30 mouse cellular contexts compared by ENCODE assay signal in genomic region chr8:117757900-117758299, GRCm38 (mm10). TPM values are rescaled to one million over a fixed set of nuclear protein-coding genes. Genes with fewer than 3 reads are reported as not detected.
"Had no signal": no experiment of that assay in that cellular context is flagged by ENCODE, and none has a peak within 500 bp of the region (broad histone marks: within the 10 kb centered on the region; RNA-seq: fewer than 3 reads in every experiment).

No protein-coding gene starts in this region.

- H3K9ac ChIP-seq: heart, embryonic 13.5 days; heart, embryonic 15.5 days; hindbrain, embryonic 13.5 days; hindbrain, embryonic 15.5 days; kidney, embryonic 15.5 days; limb, embryonic 13.5 days; limb, embryonic 15.5 days; liver, embryonic 12.5 days; liver, embryonic 14.5 days had no signal

- H3K9me3 ChIP-seq: heart, embryonic 15.5 days; hindbrain, embryonic 13.5 days; hindbrain, embryonic 15.5 days; kidney, embryonic 15.5 days; limb, embryonic 13.5 days; limb, embryonic 15.5 days; liver, embryonic 12.5 days had no signal

- H3K36me3 ChIP-seq: heart, embryonic 13.5 days; heart, embryonic 15.5 days; hindbrain, embryonic 13.5 days; hindbrain, embryonic 15.5 days; kidney, embryonic 15.5 days; limb, embryonic 13.5 days; limb, embryonic 15.5 days; liver, embryonic 12.5 days had no signal

- DNase-seq: gastrocnemius, adult 2 months; gastrocnemius, postnatal 10 days; gastrocnemius, postnatal 25 days; heart, adult 18-20 months; heart, postnatal 14 days; heart, postnatal 36 days; kidney, adult 11 months; kidney, adult 2 months; kidney, adult 9 months; kidney, postnatal 14 days; kidney, postnatal 36 days; layer of hippocampus, adult 9-11 months; layer of hippocampus, postnatal 36 days; left cerebral cortex, postnatal 4 days had no signal

- H3K4me3 ChIP-seq: gastrocnemius, adult 2 months; heart, embryonic 13.5 days; heart, embryonic 15.5 days; hindbrain, embryonic 13.5 days; hindbrain, embryonic 15.5 days; kidney, embryonic 15.5 days; limb, embryonic 13.5 days; limb, embryonic 15.5 days; liver, embryonic 12.5 days had no signal

- H3K27ac ChIP-seq: gastrocnemius, adult 2 months; heart, embryonic 13.5 days; heart, embryonic 15.5 days; hindbrain, embryonic 13.5 days; hindbrain, embryonic 15.5 days; hindbrain, postnatal 0 days; kidney, embryonic 15.5 days; kidney, postnatal 0 days; limb, embryonic 13.5 days; limb, embryonic 15.5 days; liver, embryonic 12.5 days; liver, embryonic 14.5 days had no signal

- ATAC-seq: hindbrain, postnatal 0 days; intestine, embryonic 16.5 days; liver, embryonic 12.5 days had no signal

- H3K27me3 ChIP-seq: heart, embryonic 13.5 days; heart, embryonic 15.5 days; hindbrain, embryonic 13.5 days; hindbrain, embryonic 15.5 days; kidney, embryonic 15.5 days; limb, embryonic 13.5 days; limb, embryonic 15.5 days; liver, embryonic 12.5 days had no signal

- H3K4me1 ChIP-seq: heart, embryonic 15.5 days; hindbrain, embryonic 13.5 days; hindbrain, embryonic 15.5 days; kidney, embryonic 15.5 days; limb, embryonic 13.5 days; limb, embryonic 15.5 days had no signal

- H3K4me2 ChIP-seq: heart, embryonic 11.5 days; heart, embryonic 13.5 days; heart, embryonic 15.5 days; hindbrain, embryonic 13.5 days; hindbrain, embryonic 15.5 days; kidney, embryonic 15.5 days; limb, embryonic 13.5 days; limb, embryonic 15.5 days; liver, embryonic 12.5 days had no signal

RNA-seq across cellular contexts. Expression of gene Hsd17b2, which starts 56.2 kb away (rescaled TPM):
- polyA plus RNA-seq: heart, embryonic 15.5 days; heart, postnatal 0 days; hindbrain, embryonic 11.5 days; hindbrain, embryonic 13.5 days; limb, embryonic 11.5 days; limb, embryonic 13.5 days had no signal
